Mouse (Mus musculus): ENCODE data around the gene Gm3043. TPM values are rescaled to one million over a fixed set of nuclear protein-coding genes. Genes with fewer than 3 reads are reported as not detected.
"Not testable (repeated sequence)": the region's sequence is repeated elsewhere in the genome, so short reads cannot be mapped to it uniquely, and the experiment has no call there.

Gm3043 gene
- polyA plus RNA-seq (2016; fragmentation: Nextera tagmentation; extraction: Ambion mirVana): not detected in 2 replicates

- H3K4me1 ChIP-seq; DNase-seq (ENCODE audit: low spot score); H3K4me3 ChIP-seq; H3K27ac ChIP-seq; H3K36me3 ChIP-seq; H3K9me3 ChIP-seq; H3K27me3 ChIP-seq (ENCODE audit: insufficient read depth, poor library complexity, severe bottlenecking): not testable (repeated sequence)
- WGBS: no CpG with 5 or more reads among the region's 3 CpGs
Measured at GRCm38 (mm10) chr14:3688483-3688882, at the start of gene Gm3043. Gene Gm3043 (plus strand): TSS chr14:3688783.

- H3K9me3 ChIP-seq; H3K36me3 ChIP-seq; H3K27me3 ChIP-seq (ENCODE audit: insufficient read depth, poor library complexity, severe bottlenecking); H3K4me3 ChIP-seq; DNase-seq (ENCODE audit: low spot score); H3K4me1 ChIP-seq; H3K27ac ChIP-seq: not testable (repeated sequence)
- WGBS: no CpG with 5 or more reads among the region's 32 CpGs
Measured at GRCm38 (mm10) chr14:3651730-3652129, 36.9 kb upstream of the Gm3043 start, which contains the start of gene Gm3020. Gene Gm3020 (plus strand): TSS chr14:3652030.

Other genes starting within 250 kb of the Gm3043 start
- gene Gm10408, start 239.4 kb upstream of the Gm3043 start, polyA plus RNA-seq (2016; fragmentation: Nextera tagmentation; extraction: Ambion mirVana): not detected in 2 replicates
- not detected in 2 replicates for gene Gm3012, start 54.3 kb upstream of the Gm3043 start, polyA plus RNA-seq (2016; fragmentation: Nextera tagmentation; extraction: Ambion mirVana)
- 5.0 and 6.3 TPM in 2 replicates for gene Gm3020, start 36.8 kb upstream of the Gm3043 start, polyA plus RNA-seq (2016; fragmentation: Nextera tagmentation; extraction: Ambion mirVana)
- gene Gm3002, start 121.3 kb downstream of the Gm3043 start, polyA plus RNA-seq (2016; fragmentation: Nextera tagmentation; extraction: Ambion mirVana): 2.0 and 3.4 TPM in 2 replicates
- 0.54 TPM in 1 of 2 replicates, not detected in the other for gene Gm3033, start 157.5 kb downstream of the Gm3043 start, polyA plus RNA-seq (2016; fragmentation: Nextera tagmentation; extraction: Ambion mirVana)
- 0.68 and 1.2 TPM in 2 replicates for gene Gm2916, start 195.4 kb downstream of the Gm3043 start, polyA plus RNA-seq (2016; fragmentation: Nextera tagmentation; extraction: Ambion mirVana)
- gene Gm3029, start 243.0 kb downstream of the Gm3043 start, polyA plus RNA-seq (2016; fragmentation: Nextera tagmentation; extraction: Ambion mirVana): 0.31 TPM in 1 of 2 replicates, not detected in the other